Mouse (Mus musculus) hindbrain, embryonic 15.5 days (tissue): ENCODE results near the gene Mis18a. TPM values are rescaled to one million over a fixed set of nuclear protein-coding genes. Genes with fewer than 3 reads are reported as not detected.

Experiments
- ATAC-seq: fragments of 200-750 bp; cut with Nextera tagmentation; 2 replicates; pipeline ENCODE4 v1.8.0; 2017; ENCODE audit warnings: low read depth, moderate number of reproducible peaks, moderate TSS enrichment; ENCODE audit not compliant: low FRiP score
- H3K27ac ChIP-seq: fragments of 300-500 bp; sonication (generic); replicated peaks from 2 replicates; pipeline ENCODE4 v1.5.1; 2015; ENCODE audit warnings: mild to moderate bottlenecking, inconsistent platforms
- H3K27me3 ChIP-seq: fragments of 300-500 bp; sonication (generic); 2 replicates; pipeline ENCODE4 v1.6.1; 2015; ENCODE audit warnings: control low read depth, inconsistent platforms
- H3K36me3 ChIP-seq: fragments of 300-500 bp; sonication (generic); 2 replicates; pipeline ENCODE4 v1.6.1; 2015; ENCODE audit warnings: control low read depth, inconsistent platforms
- H3K4me1 ChIP-seq: fragments of 300-500 bp; sonication (generic); replicated peaks from 2 replicates; pipeline ENCODE4 v1.6.1; 2015; ENCODE audit warnings: control low read depth, inconsistent platforms
- H3K4me2 ChIP-seq: fragments of 300-500 bp; sonication (generic); 2 replicates; pipeline ENCODE4 v1.6.1; 2015; ENCODE audit warnings: moderate library complexity, mild to moderate bottlenecking, inconsistent platforms
- H3K4me3 ChIP-seq: fragments of 300-500 bp; sonication (generic); 2 replicates; pipeline ENCODE4 v1.5.1; 2015; ENCODE audit warnings: mild to moderate bottlenecking, inconsistent platforms
- H3K9ac ChIP-seq: fragments of 300-500 bp; sonication (generic); 2 replicates; pipeline ENCODE4 v1.6.1; 2015; ENCODE audit warnings: inconsistent platforms
- H3K9me3 ChIP-seq: fragments of 300-500 bp; sonication (generic); 2 replicates; pipeline ENCODE4 v1.6.1; 2016; ENCODE audit warnings: control low read depth, inconsistent platforms
- WGBS: fragments of 180-500 bp; shearing (Covaris S2); methylation state at CpG from one replicate; pipeline ENCODE4 v1.1.7; 2015; 5-methylcytosine and 5-hydroxymethylcytosine counted together
- polyA plus RNA-seq: library from polyadenylated mRNA; unstranded; fragments of >200 nt; fragmentation: Nextera tagmentation; extraction: Ambion mirVana; gene quantifications from 2 replicates; pipeline ENCODE4 v1.2.1, GENCODE M21; 2015

Gene Mis18a
- polyA plus RNA-seq, 1 experiment from 2014 or later, result 30.3 TPM

GRCm38 (mm10) chr16:90738092-90738956 lies 11.1 kb upstream of the Mis18a start, which contains the start of gene Mrap:
Mrap (plus strand) TSS chr16:90738207.
- H3K4me3 ChIP-seq, result no peak within 1 kb of the TSS
- no peaks in the 10 kb centered on the region for H3K27me3 ChIP-seq
- no peaks in the 10 kb centered on the region for H3K36me3 ChIP-seq
- no peak within 1 kb of the TSS for H3K9ac ChIP-seq
- H3K4me1 ChIP-seq, result 0 out of 2 replicates have a peak, but pooled peaks cover 11% of the 10 kb centered on the region
- H3K27ac ChIP-seq, result no peak within 1 kb of the TSS
- no peak within 1 kb of the TSS for H3K4me2 ChIP-seq
- H3K9me3 ChIP-seq, result no peaks in the 10 kb centered on the region
- no peak for ATAC-seq
- WGBS, result 89% methylated on average over 26 of the region's 26 CpGs

- Histone ChIP-seq H3K4me2 (no peak overlapping the region), H3K36me3 (no peaks in the 10 kb centered on the region), H3K4me3 (no peak overlapping the region), H3K9ac (no peak overlapping the region), H3K9me3 (no peaks in the 10 kb centered on the region), H3K27ac (no peak overlapping the region), H3K4me1 (0 out of 2 replicates have a peak, but pooled peaks cover 3% of the 10 kb centered on the region), H3K27me3 (no peaks in the 10 kb centered on the region)
- no peak for ATAC-seq
- WGBS, result 75% methylated on average over 10 of the region's 10 CpGs
These were observed 9.6 kb upstream of the Mis18a start for GRCm38 (mm10) chr16:90736672-90737270.

GRCm38 (mm10) chr16:90735611-90736010 lies 8.4 kb upstream of the Mis18a start:
- no peak overlapping the region for H3K27ac ChIP-seq
- no peak overlapping the region for H3K4me2 ChIP-seq
- H3K4me3 ChIP-seq, result no peak overlapping the region
- ATAC-seq, result no peak
- 80% methylated on average over 4 of the region's 4 CpGs for WGBS
- no peaks in the 10 kb centered on the region for H3K9me3 ChIP-seq
- H3K27me3 ChIP-seq, result no peaks in the 10 kb centered on the region
- H3K36me3 ChIP-seq, result no peaks in the 10 kb centered on the region
- no peaks in the 10 kb centered on the region for H3K4me1 ChIP-seq
- no peak overlapping the region for H3K9ac ChIP-seq

GRCm38 (mm10) chr16:90726600-90727227 lies 490 bp downstream of the Mis18a start:
- H3K36me3 ChIP-seq, result no peaks in the 10 kb centered on the region
- no peak overlapping the region for H3K27ac ChIP-seq
- ATAC-seq, result peak; percentile 57; the same call in 1 of the 2 replicates
- peaks cover 14% of the 10 kb centered on the region for H3K4me1 ChIP-seq
- H3K27me3 ChIP-seq, result no peaks in the 10 kb centered on the region
- WGBS, result 7% methylated on average over 38 of the region's 38 CpGs
- H3K9ac ChIP-seq, result peak overlapping the region; percentile 54
- H3K4me3 ChIP-seq, result peak overlapping the region; percentile 61
- peak overlapping the region; percentile 99 for H3K4me2 ChIP-seq
- H3K9me3 ChIP-seq, result no peaks in the 10 kb centered on the region

GRCm38 (mm10) chr16:90724051-90724450 lies 3.2 kb downstream of the Mis18a start:
- H3K27me3 ChIP-seq, result no peaks in the 10 kb centered on the region
- H3K36me3 ChIP-seq, result peaks cover 5% of the 10 kb centered on the region; the same call in 1 of the 2 replicates
- H3K9me3 ChIP-seq, result no peaks in the 10 kb centered on the region
- 100% methylated on average over 4 of the region's 4 CpGs for WGBS
- H3K4me2 ChIP-seq, result no peak overlapping the region
- ATAC-seq, result no peak
- H3K9ac ChIP-seq, result no peak overlapping the region
- H3K27ac ChIP-seq, result no peak overlapping the region
- no peak overlapping the region for H3K4me3 ChIP-seq
- H3K4me1 ChIP-seq, result peaks cover 14% of the 10 kb centered on the region

GRCm38 (mm10) chr16:90710313-90710712 lies 16.9 kb downstream of the Mis18a start:
- H3K27me3 ChIP-seq, result no peaks in the 10 kb centered on the region; the same call in 1 of the 2 replicates
- no peaks in the 10 kb centered on the region for H3K9me3 ChIP-seq
- peaks cover 33% of the 10 kb centered on the region for H3K4me1 ChIP-seq
- H3K4me2 ChIP-seq, result peak overlapping the region; percentile 69
- 43% methylated on average over 12 of the region's 12 CpGs for WGBS
- no peak for ATAC-seq
- peak overlapping the region; percentile 37 for H3K9ac ChIP-seq
- peak overlapping the region; percentile 82 for H3K27ac ChIP-seq
- H3K36me3 ChIP-seq, result no peaks in the 10 kb centered on the region
- peak overlapping the region; percentile 34 for H3K4me3 ChIP-seq

- H3K4me1 ChIP-seq, result peaks cover 33% of the 10 kb centered on the region
- WGBS, result 10% methylated on average over 17 of the region's 17 CpGs
- peak overlapping the region; percentile 34 for H3K4me3 ChIP-seq
- peak; percentile 90 for ATAC-seq
- H3K27me3 ChIP-seq, result no peaks in the 10 kb centered on the region; the same call in 1 of the 2 replicates
- peak overlapping the region; percentile 69 for H3K4me2 ChIP-seq
- H3K27ac ChIP-seq, result peak overlapping the region; percentile 82
- peak overlapping the region; percentile 37 for H3K9ac ChIP-seq
- H3K9me3 ChIP-seq, result no peaks in the 10 kb centered on the region
- no peaks in the 10 kb centered on the region for H3K36me3 ChIP-seq
These were observed 17.4 kb downstream of the Mis18a start for GRCm38 (mm10) chr16:90709711-90710289.

GRCm38 (mm10) chr16:90706279-90706678 lies 20.9 kb downstream of the Mis18a start:
- H3K36me3 ChIP-seq, result no peaks in the 10 kb centered on the region
- H3K4me1 ChIP-seq, result peaks cover 22% of the 10 kb centered on the region
- 53% methylated on average over 3 of the region's 3 CpGs for WGBS
- H3K4me3 ChIP-seq, result no peak overlapping the region
- no peaks in the 10 kb centered on the region for H3K27me3 ChIP-seq
- H3K27ac ChIP-seq, result no peak overlapping the region
- no peak overlapping the region for H3K4me2 ChIP-seq
- H3K9ac ChIP-seq, result no peak overlapping the region
- no peaks in the 10 kb centered on the region for H3K9me3 ChIP-seq
- no peak for ATAC-seq

GRCm38 (mm10) chr16:90704161-90704825 lies 22.9 kb downstream of the Mis18a start:
- Histone ChIP-seq H3K36me3 (no peaks in the 10 kb centered on the region), H3K27me3 (no peaks in the 10 kb centered on the region), H3K4me2 (no peak overlapping the region), H3K4me3 (no peak overlapping the region), H3K9ac (no peak overlapping the region), H3K9me3 (no peaks in the 10 kb centered on the region), H3K27ac (no peak overlapping the region), H3K4me1 (peaks cover 6% of the 10 kb centered on the region)
- no peak for ATAC-seq
- 74% methylated on average over 13 of the region's 13 CpGs for WGBS

GRCm38 (mm10) chr16:90703646-90704045 lies 23.6 kb downstream of the Mis18a start:
- Histone ChIP-seq H3K4me3 (no peak overlapping the region), H3K27ac (no peak overlapping the region), H3K4me2 (no peak overlapping the region), H3K4me1 (no peaks in the 10 kb centered on the region), H3K9me3 (no peaks in the 10 kb centered on the region), H3K36me3 (no peaks in the 10 kb centered on the region), H3K27me3 (no peaks in the 10 kb centered on the region), H3K9ac (no peak overlapping the region)
- no peak for ATAC-seq
- WGBS, result 28% methylated on average over 1 of the region's 1 CpGs

GRCm38 (mm10) chr16:90701541-90701940 lies 25.7 kb downstream of the Mis18a start:
- Histone ChIP-seq H3K27ac (no peak overlapping the region), H3K36me3 (no peaks in the 10 kb centered on the region), H3K4me1 (no peaks in the 10 kb centered on the region), H3K9me3 (no peaks in the 10 kb centered on the region), H3K4me2 (no peak overlapping the region), H3K27me3 (no peaks in the 10 kb centered on the region), H3K4me3 (no peak overlapping the region), H3K9ac (no peak overlapping the region)
- ATAC-seq, result no peak
- WGBS, result 98% methylated on average over 2 of the region's 2 CpGs
